Mouse (Mus musculus) limb, embryonic 11.5 days (tissue): ENCODE results near the gene Psmb7. TPM values are rescaled to one million over a fixed set of nuclear protein-coding genes. Genes with fewer than 3 reads are reported as not detected.

Experiments
- ATAC-seq: fragments of 200-750 bp; cut with Nextera tagmentation; 2 replicates; pipeline ENCODE4 v1.8.0; 2017; ENCODE audit warnings: low read depth; ENCODE audit not compliant: insufficient number of reproducible peaks, low FRiP score, low TSS enrichment
- DNase-seq: peaks from one replicate; pipeline ENCODE4 v3.0.0-alpha.2; 2015; ENCODE audit warnings: low spot score
- H3K27ac ChIP-seq: fragments of 300-500 bp; sonication (generic); replicated peaks from 2 replicates; pipeline ENCODE4 v1.5.1; 2014; ENCODE audit warnings: low read depth, mild to moderate bottlenecking, low read length
- H3K27me3 ChIP-seq: fragments of 300-500 bp; sonication (generic); 2 replicates; pipeline ENCODE4 v1.6.1; 2014; ENCODE audit warnings: mild to moderate bottlenecking, low read length, mixed read lengths; ENCODE audit not compliant: control insufficient read depth, insufficient read depth
- H3K36me3 ChIP-seq: fragments of 300-500 bp; sonication (generic); 2 replicates; pipeline ENCODE4 v1.6.1; 2014; ENCODE audit warnings: mild to moderate bottlenecking, low read length, moderate library complexity, mixed read lengths; ENCODE audit not compliant: control insufficient read depth, insufficient read depth
- H3K4me1 ChIP-seq: fragments of 300-500 bp; sonication (generic); 2 replicates; pipeline ENCODE4 v1.6.1; 2014; ENCODE audit warnings: low read length, mixed read lengths; ENCODE audit not compliant: control insufficient read depth, insufficient read depth
- H3K4me2 ChIP-seq: fragments of 300-500 bp; sonication (generic); 2 replicates; pipeline ENCODE4 v1.6.1; 2014; ENCODE audit warnings: low read depth, mild to moderate bottlenecking, moderate library complexity; ENCODE audit not compliant: severe bottlenecking
- H3K4me3 ChIP-seq: fragments of 300-500 bp; sonication (generic); 2 replicates; pipeline ENCODE4 v1.5.1; 2014; ENCODE audit warnings: low read depth, low read length
- H3K9ac ChIP-seq: fragments of 300-500 bp; sonication (generic); 2 replicates; pipeline ENCODE4 v1.6.1; 2014; ENCODE audit warnings: mild to moderate bottlenecking, low read length
- H3K9me3 ChIP-seq: fragments of 300-500 bp; sonication (generic); 2 replicates; pipeline ENCODE4 v1.6.1; 2016; ENCODE audit warnings: low read length; ENCODE audit not compliant: control insufficient read depth
- WGBS: fragments of 180-500 bp; shearing (Covaris S2); extraction: QIAGEN DNeasy Blood & Tissue Kit; methylation state at CpG from one replicate; pipeline ENCODE4 v1.1.7; 2014; 5-methylcytosine and 5-hydroxymethylcytosine counted together
- polyA plus RNA-seq: library from polyadenylated mRNA; unstranded; fragments of >200 nt; fragmentation: Nextera tagmentation; extraction: Ambion mirVana; gene quantifications from 2 replicates; pipeline ENCODE4 v1.2.1, GENCODE M21; 2014

The Psmb7 gene
- polyA plus RNA-seq, result 352 and 366 TPM in 2 replicates

DNA sequence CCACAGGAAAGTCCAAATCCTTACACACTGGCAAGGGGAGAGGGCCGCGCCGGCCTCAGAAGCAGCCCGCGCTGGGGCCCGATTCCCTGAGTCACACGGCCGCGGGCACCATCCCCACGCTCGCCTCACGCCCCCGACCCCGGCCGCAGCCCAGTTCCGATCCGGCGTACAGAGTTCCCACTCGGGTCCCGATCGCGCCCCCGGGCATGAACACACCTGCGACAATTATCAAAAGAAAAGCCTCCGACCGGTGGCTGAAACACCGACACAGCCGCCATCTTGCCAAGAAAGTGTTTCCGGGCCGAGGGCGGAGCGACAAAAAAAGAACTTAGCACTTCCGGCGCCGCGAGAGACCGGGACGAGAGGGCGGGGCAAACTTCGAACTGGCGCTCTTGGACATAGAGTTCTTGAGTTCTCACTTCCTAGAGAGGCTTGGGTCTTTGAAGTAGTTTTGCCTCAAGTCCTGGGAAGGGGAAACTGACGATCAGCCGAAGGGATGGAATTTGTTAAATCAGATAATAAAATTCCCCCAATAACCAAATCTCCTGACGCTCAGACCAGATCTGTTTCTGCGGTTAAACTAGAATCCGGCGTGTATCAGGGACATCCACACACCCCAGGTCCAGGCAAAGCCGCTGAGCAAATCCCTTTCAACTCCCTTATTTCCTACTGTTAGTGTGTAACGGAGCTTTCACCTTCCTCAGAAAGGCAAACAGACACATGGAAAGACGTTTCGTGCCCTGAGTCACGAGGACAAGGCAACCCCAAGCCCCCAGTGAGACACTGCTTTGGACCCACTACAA, at the start of gene Psmb7:
Psmb7 (minus strand) TSS at position 463 of the 803 bp plus-strand sequence.
- H3K4me1 ChIP-seq, result 0 out of 2 replicates have a peak, but pooled peaks cover 2% of the 10 kb centered on the region
- 1% methylated on average over 52 of the region's 52 CpGs for WGBS
- H3K27me3 ChIP-seq, result no peaks in the 10 kb centered on the region
- peak; percentile 88 for ATAC-seq
- H3K36me3 ChIP-seq, result peaks cover 5% of the 10 kb centered on the region; the same call in 1 of the 2 replicates
- peak; percentile 94 for DNase-seq
- peak within 1 kb of the TSS; percentile 90 for H3K9ac ChIP-seq
- peak within 1 kb of the TSS; percentile 69 for H3K4me2 ChIP-seq
- H3K27ac ChIP-seq, result 0 out of 2 replicates have a peak within 1 kb of the TSS, but pooled peaks have one; percentile 36
- peak within 1 kb of the TSS; percentile 95 for H3K4me3 ChIP-seq
- no peaks in the 10 kb centered on the region for H3K9me3 ChIP-seq

DNA sequence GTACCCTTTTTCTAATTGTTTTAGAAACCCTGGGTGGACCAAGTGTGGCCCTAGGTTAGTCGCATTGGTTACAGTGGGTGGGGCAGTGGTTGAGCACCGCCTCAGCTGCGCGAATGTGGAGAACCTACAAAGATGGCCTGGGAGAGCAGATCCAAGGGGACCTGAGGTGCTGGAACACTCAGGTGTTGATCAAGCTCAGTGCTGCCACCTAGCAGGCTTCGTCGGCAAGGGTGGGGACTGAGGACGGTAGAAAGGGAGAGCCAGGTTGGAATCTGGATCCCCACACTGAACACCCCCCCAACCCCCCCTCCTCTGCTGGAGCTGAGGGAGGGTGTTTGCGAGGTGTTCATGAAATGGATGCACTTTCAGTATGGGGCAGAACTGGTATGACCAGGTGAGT, 47.7 kb upstream of the Psmb7 start:
- Histone ChIP-seq H3K27me3 (no peaks in the 10 kb centered on the region), H3K4me1 (0 out of 2 replicates have a peak, but pooled peaks cover 3% of the 10 kb centered on the region), H3K36me3 (no peaks in the 10 kb centered on the region), H3K9ac (no peak overlapping the region), H3K27ac (no peak overlapping the region), H3K4me3 (no peak overlapping the region), H3K9me3 (no peaks in the 10 kb centered on the region), H3K4me2 (no peak overlapping the region)
- no peak for ATAC-seq
- peak; percentile 83 for DNase-seq
- 14% methylated on average over 8 of the region's 8 CpGs for WGBS

DNA sequence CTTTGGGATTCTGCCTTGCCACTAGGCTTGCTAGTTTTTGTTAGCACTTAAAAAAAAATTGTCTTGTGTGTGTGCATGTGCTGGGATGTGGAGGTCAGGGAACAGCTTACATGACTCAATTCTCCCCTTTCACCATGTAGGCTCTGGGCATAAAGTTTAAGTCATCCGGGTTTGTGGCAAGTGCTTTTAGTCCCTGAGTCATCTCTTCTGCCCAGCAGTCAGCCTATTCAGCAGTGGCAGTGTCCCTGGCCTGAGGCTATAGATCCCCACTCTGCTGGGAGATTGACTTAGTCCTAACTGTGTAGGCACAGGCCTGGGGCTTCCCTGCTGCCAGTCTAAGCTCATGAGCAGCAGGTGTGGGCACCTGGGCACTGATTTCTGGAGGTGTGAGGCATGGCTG, 46.0 kb upstream of the Psmb7 start:
- H3K9me3 ChIP-seq, result no peaks in the 10 kb centered on the region
- 72% methylated on average over 1 of the region's 1 CpGs for WGBS
- H3K27ac ChIP-seq, result no peak overlapping the region
- no peak overlapping the region for H3K4me3 ChIP-seq
- H3K4me1 ChIP-seq, result 0 out of 2 replicates have a peak, but pooled peaks cover 3% of the 10 kb centered on the region
- no peaks in the 10 kb centered on the region for H3K27me3 ChIP-seq
- H3K36me3 ChIP-seq, result no peaks in the 10 kb centered on the region
- no peak overlapping the region for H3K4me2 ChIP-seq
- ATAC-seq, result no peak
- H3K9ac ChIP-seq, result no peak overlapping the region
- DNase-seq, result no peak

DNA sequence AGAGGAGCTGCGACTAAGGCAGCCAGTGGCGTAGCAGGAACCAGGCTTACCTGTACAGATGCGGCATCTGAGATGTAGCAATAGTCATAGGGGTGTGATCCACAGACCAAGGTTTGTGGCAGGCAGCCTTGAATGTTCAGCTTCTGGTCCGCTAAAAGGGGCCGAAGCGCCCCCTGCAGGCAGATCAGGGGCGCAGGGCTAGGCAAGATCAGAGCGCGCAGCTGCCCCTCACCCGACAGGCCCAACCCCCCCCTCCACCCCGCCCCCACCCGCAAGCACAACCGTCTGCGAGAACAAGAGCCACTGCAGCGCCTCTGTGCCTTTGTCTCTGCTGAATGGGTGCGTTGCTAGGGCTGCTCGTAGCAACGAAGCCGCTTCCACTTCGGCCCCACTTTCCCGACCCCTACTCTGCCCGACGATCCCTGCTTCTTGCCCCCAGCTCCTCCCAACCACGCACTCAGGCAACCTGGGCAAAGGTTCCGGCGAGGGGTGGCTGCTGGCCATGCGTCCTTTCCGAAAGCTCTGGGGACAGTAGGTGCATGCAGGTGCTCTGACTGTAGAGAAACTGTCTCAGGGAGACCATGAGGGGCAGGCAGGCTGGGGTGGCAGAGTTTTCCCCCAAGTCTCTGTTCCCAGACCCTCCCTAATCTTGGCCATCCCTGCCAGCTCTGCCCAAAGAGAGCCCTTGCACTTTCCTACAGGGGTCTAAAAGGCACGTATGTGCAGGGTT, 45.1 kb upstream of the Psmb7 start:
- Histone ChIP-seq H3K27me3 (no peaks in the 10 kb centered on the region), H3K4me3 (peak overlapping the region; percentile 27), H3K27ac (no peak overlapping the region), H3K9me3 (no peaks in the 10 kb centered on the region), H3K4me2 (peak overlapping the region; percentile 67), H3K36me3 (no peaks in the 10 kb centered on the region), H3K9ac (peak overlapping the region; percentile 62), H3K4me1 (0 out of 2 replicates have a peak, but pooled peaks cover 3% of the 10 kb centered on the region)
- DNase-seq, result peak; percentile 82
- 4% methylated on average over 29 of the region's 29 CpGs for WGBS
- peak; percentile 52; the same call in 1 of the 2 replicates for ATAC-seq

DNA sequence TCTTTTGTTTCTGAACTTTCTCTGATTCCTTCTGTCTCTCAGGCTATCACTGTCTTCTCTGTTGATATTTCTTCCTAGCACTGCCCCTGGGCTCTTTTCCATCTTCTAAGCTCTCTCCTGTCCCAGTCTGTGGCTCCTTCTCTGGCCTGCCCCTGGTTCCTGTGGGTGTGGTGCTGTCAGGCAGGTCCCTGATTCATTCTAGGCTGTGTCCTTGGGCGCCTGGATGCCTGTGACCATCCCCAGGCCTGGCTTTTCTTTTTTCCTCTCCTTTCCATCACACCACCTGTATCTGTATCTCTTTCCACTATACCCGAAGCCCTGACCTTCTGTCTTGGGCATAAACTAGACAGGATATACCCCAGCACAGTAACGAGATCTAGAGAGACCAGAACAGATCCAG, 41.9 kb upstream of the Psmb7 start:
- 0 out of 2 replicates have a peak, but pooled peaks cover 3% of the 10 kb centered on the region for H3K4me1 ChIP-seq
- no peaks in the 10 kb centered on the region for H3K9me3 ChIP-seq
- WGBS, result 63% methylated on average over 3 of the region's 3 CpGs
- H3K36me3 ChIP-seq, result no peaks in the 10 kb centered on the region
- H3K27ac ChIP-seq, result no peak overlapping the region
- H3K4me3 ChIP-seq, result no peak overlapping the region
- no peak overlapping the region for H3K4me2 ChIP-seq
- DNase-seq (no peak), ATAC-seq (no peak)
- no peaks in the 10 kb centered on the region for H3K27me3 ChIP-seq
- H3K9ac ChIP-seq, result no peak overlapping the region

DNA sequence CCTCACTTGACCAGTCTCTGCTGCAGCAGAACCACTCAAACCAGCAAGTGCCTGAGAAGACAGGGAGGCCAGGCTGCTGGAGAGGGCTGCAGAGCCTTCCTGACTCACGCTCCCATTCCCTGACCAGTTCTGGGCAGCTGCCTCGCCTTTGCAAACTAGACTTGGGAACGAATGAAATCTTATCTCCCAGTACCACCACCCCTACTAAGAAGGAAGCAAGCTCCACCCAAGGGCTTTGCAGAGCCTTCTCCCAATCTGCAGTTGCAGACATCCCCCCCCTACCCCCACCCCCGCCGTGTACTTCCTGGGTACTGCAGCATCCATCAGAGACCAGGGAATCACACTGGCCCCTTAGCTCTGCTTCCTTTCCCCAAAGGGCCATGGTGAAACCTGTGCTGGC, 39.2 kb upstream of the Psmb7 start:
- DNase-seq (no peak), ATAC-seq (no peak)
- whole genome bisulfite sequencing, result 80% methylated on average over 5 of the region's 5 CpGs
- Histone ChIP-seq H3K4me3 (no peak overlapping the region), H3K4me2 (no peak overlapping the region), H3K27me3 (no peaks in the 10 kb centered on the region), H3K27ac (no peak overlapping the region), H3K4me1 (no peaks in the 10 kb centered on the region), H3K9ac (no peak overlapping the region), H3K36me3 (no peaks in the 10 kb centered on the region), H3K9me3 (no peaks in the 10 kb centered on the region)

DNA sequence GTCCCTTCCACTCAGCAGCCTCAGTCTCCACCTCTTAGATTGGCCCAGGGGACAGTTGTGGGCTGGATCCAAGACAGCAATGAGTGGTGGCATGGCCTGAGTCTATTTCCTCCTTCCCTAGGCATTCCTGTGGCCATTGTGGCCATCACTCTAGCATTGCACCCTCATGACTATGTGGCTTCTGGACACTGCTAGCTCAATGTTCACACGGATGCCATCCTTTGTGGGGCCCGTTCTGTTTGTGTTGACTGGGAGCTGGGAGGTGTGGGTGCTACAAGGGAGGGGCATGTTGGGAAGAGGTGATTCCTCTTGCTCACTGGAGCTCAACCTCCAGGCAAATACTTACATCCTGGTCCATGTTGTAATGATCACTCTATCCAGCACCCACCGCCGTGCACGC, 38.3 kb upstream of the Psmb7 start:
- 89% methylated on average over 5 of the region's 5 CpGs for WGBS
- no peaks in the 10 kb centered on the region for H3K36me3 ChIP-seq
- H3K27ac ChIP-seq, result no peak overlapping the region
- ATAC-seq (no peak), DNase-seq (no peak)
- no peak overlapping the region for H3K9ac ChIP-seq
- H3K4me1 ChIP-seq, result no peaks in the 10 kb centered on the region
- no peak overlapping the region for H3K4me2 ChIP-seq
- H3K4me3 ChIP-seq, result no peak overlapping the region
- no peaks in the 10 kb centered on the region for H3K27me3 ChIP-seq
- H3K9me3 ChIP-seq, result no peaks in the 10 kb centered on the region

DNA sequence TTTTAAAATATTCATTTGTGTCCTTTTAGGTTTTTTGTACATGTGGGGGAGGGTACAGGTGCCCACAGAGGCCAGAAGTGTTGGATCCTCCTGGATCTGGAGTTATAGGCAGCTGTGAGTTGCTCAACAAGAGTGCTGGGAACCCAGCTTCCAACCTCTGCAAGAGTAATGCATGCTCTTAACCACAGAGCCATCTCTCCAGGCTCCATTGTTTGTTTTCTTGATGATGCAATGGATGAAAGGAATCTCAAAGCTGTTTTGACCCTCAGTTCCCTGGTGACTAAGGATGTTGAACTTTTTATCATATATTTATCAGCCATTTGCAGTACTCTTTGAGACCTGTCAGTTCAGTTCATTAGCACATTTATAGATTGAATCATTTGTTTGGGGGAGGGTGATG, 35.1 kb upstream of the Psmb7 start:
- Histone ChIP-seq H3K4me3 (no peak overlapping the region), H3K4me2 (no peak overlapping the region), H3K9ac (no peak overlapping the region), H3K27ac (no peak overlapping the region), H3K36me3 (no peaks in the 10 kb centered on the region), H3K27me3 (no peaks in the 10 kb centered on the region), H3K9me3 (no peaks in the 10 kb centered on the region), H3K4me1 (no peaks in the 10 kb centered on the region)
- DNase-seq, result no peak
- no peak for ATAC-seq
